Mouse (Mus musculus) liver, adult 2 months (tissue): Measurements from ENCODE around the gene Rbm7. TPM values are rescaled to one million over a fixed set of nuclear protein-coding genes. Genes with fewer than 3 reads are reported as not detected.

Source experiments
- DNase-seq: peaks from one replicate; pipeline ENCODE4 v3.0.0-alpha.2; 2011; ENCODE audit warnings: low read depth, low spot score; ENCODE audit errors: extremely low read depth
- H3K27ac ChIP-seq: fragments of 200-500 bp; replicated peaks from 2 replicates; pipeline ENCODE4 v1.5.1; 2012; ENCODE audit warnings: low read depth, mild to moderate bottlenecking, control low read depth, inconsistent platforms, low read length; ENCODE audit not compliant: insufficient read depth
- H3K27me3 ChIP-seq: fragments of 200-500 bp; 2 replicates; pipeline ENCODE4 v1.6.1; 2012; ENCODE audit warnings: mild to moderate bottlenecking, moderate library complexity, low read length, inconsistent platforms; ENCODE audit not compliant: control insufficient read depth, insufficient read depth
- H3K36me3 ChIP-seq: fragments of 200-500 bp; 2 replicates; pipeline ENCODE4 v1.6.1; 2012; ENCODE audit warnings: low read length, inconsistent platforms; ENCODE audit not compliant: control insufficient read depth, insufficient read depth
- H3K4me1 ChIP-seq: fragments of 200-500 bp; 2 replicates; pipeline ENCODE4 v1.6.1; 2011; ENCODE audit warnings: low read length; ENCODE audit not compliant: control insufficient read depth, insufficient read depth
- H3K4me3 ChIP-seq: fragments of 200-500 bp; 2 replicates; pipeline ENCODE4 v1.5.1; 2011; ENCODE audit warnings: low read depth, mild to moderate bottlenecking, control low read depth, low read length, moderate library complexity; ENCODE audit not compliant: insufficient read depth
- H3K79me2 ChIP-seq: fragments of 200-500 bp; 2 replicates; pipeline ENCODE4 v1.6.1; 2012; ENCODE audit warnings: inconsistent platforms, mild to moderate bottlenecking, low read length, moderate library complexity; ENCODE audit not compliant: control insufficient read depth, insufficient read depth
- H3K9ac ChIP-seq: fragments of 200-500 bp; 2 replicates; pipeline ENCODE4 v1.6.1; 2012; ENCODE audit warnings: low read depth, mild to moderate bottlenecking, control low read depth, inconsistent platforms, low read length
- CTCF ChIP-seq: fragments of 200-500 bp; IDR thresholded peaks from 2 replicates; pipeline ENCODE4 v1.5.1; 2011; ENCODE audit warnings: low read depth, low read length, control low read depth
- POLR2A ChIP-seq: fragments of 200-500 bp; IDR thresholded peaks from 2 replicates; pipeline ENCODE4 v1.6.1; 2011; ENCODE audit warnings: low read length, control low read depth; ENCODE audit not compliant: insufficient read depth; ENCODE audit errors: extremely low read depth
- WGBS: fragments of 180-500 bp; shearing (Covaris S2); methylation state at CpG from one replicate; pipeline ENCODE4 v1.1.7; 2018; 5-methylcytosine and 5-hydroxymethylcytosine counted together
- polyA plus RNA-seq: library from polyadenylated mRNA; depleted of rRNA; stranded (reverse); fragments of >200 nt; gene quantifications from 2 replicates; pipeline ENCODE4 v1.2.3, GENCODE M21; 2012
- total RNA-seq: library from RNA; depleted of rRNA; stranded (reverse); fragments of >200 nt; gene quantifications from 2 replicates; pipeline ENCODE4 v1.2.3, GENCODE M21; 2014

The Rbm7 gene
- total and polyA plus RNA-seq, 2 experiments = 17.9 to 57.7 TPM

DNA sequence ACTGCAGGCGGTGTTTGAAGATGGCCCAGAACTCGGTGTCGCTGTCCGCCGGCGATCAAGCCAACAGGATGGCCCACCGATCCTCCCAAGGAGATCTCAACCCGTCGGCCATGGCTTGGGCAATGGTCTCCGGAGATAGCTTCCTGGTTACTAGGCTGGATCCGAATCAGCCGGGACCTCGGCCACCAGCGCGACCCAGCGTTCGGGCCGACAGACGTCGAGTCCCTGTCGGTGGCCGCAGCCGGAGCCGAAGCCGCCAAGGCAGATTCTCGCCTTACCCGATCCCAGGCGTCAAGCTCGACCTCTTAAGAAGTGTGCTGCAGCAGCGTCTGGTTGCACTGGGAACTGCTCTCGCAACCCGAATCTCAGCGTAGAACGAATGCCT lies 441 bp upstream of the Rbm7 start:
- TF ChIP-seq POLR2A (no peak), CTCF (no peak)
- Histone ChIP-seq H3K27ac (peak overlapping the region; percentile 80), H3K79me2 (no peaks in the 10 kb centered on the region; the same call in 1 of the 2 replicates), H3K27me3 (no peaks in the 10 kb centered on the region), H3K4me3 (peak overlapping the region; percentile 85), H3K4me1 (peaks cover 3% of the 10 kb centered on the region; the same call in 1 of the 2 replicates), H3K36me3 (peaks cover 24% of the 10 kb centered on the region), H3K9ac (peak overlapping the region; percentile 84)
- 6% methylated on average over 34 of the region's 34 CpGs for WGBS
- DNase-seq = no peak

DNA sequence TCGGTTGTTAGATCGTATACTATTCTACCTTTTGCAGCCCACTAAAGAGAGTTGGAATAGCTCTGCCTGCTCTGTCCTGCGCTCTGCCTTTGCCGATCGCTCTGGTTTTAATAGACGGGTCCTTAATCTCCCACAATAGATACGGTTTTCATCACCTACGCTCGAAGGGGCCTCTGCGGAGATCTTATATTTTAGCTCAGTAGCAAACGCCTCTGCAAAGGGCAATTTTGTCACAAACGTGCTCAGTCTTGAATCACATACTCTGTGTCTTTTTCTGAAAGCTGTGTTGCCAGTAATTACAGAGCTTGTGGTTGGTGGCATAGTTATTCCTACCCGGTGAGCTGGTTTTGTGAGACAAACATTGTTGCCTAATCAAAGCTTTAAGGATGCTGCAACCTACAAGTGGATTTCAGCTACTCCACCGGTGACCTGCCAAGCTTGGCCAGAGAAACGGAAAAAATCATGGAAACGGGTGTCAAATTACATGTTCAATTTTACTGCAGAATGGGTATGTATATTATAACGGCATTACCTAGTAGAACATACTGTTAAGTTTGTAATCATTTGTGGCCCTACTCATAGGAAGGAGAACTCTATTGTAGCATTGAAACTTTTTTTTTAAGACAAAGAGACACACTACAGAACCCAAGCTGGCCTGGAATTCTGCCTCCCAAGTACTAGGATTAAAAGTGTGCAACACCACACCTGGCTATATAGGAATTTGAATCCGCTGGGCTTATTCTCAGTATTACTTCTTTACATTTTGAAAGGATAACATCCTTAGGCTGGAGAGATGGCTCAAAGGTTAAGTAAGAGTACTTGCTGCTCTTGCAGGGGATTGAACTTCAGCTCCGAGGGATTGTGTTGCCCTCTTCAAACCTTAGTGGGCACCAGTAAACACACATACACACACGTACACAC lies 13.6 kb downstream of the Rbm7 start:
- Histone ChIP-seq H3K9ac (peak overlapping the region; percentile 63), H3K27me3 (no peaks in the 10 kb centered on the region), H3K36me3 (peaks cover 7% of the 10 kb centered on the region; the same call in 1 of the 2 replicates), H3K4me1 (peaks cover 8% of the 10 kb centered on the region), H3K27ac (peak overlapping the region; percentile 57; the same call in 1 of the 2 replicates), H3K79me2 (peaks cover 4% of the 10 kb centered on the region; the same call in 1 of the 2 replicates), H3K4me3 (peak overlapping the region; percentile 50)
- WGBS = 40% methylated on average over 20 of the region's 20 CpGs
- TF ChIP-seq CTCF (no peak), POLR2A (no peak)
- peak; percentile 35 for DNase-seq

DNA sequence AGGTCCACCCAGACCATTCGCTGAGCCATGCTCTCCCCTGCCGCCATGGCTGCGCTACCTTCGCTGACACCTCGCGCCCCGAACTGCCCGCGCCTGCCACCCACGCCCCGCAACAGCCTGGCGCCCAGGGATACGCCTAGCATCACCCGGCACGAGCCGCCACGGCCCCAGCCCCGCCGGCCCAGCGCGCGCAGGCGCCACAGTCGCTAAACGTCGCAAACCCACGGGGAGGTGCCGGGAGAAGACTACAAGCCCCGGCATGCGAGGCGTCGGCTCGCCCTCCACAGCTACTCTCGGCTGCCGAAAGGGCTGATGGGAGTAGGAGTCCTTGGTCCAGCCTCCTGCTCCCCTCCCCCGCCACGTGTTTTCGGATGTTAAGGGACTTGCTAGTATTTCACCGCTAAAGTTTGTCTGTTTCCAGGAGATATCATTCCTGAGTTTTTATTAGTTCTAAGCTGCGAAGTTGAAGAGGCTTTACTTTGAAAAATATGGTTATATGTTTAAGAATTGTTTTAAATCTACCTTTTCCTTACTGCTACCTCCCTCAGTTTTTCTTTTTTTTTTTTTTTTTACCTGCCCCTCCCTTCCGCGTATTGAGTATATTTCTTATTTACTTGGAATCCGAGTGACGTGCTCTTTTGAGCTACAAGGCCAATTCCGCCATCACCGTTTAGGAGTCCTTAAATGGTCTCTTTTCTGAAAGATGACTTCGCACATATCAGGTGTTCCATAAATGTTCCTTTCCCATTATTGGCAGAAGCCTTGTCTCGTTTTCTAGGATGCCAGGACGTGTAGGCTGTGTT lies 14.5 kb downstream of the Rbm7 start, which contains the start of gene Rexo2:
Gene Rexo2 (minus strand): TSS at position 213 of the 803 bp plus-strand sequence.
- TF ChIP-seq POLR2A (0 out of 2 replicates have a peak, but pooled peaks have one; percentile 28), CTCF (no peak)
- 1% methylated on average over 49 of the region's 49 CpGs for WGBS
- peaks cover 4% of the 10 kb centered on the region; the same call in 1 of the 2 replicates for H3K79me2 ChIP-seq
- no peaks in the 10 kb centered on the region for H3K27me3 ChIP-seq
- peaks cover 6% of the 10 kb centered on the region; the same call in 1 of the 2 replicates for H3K36me3 ChIP-seq
- peak within 1 kb of the TSS; percentile 91 for H3K9ac ChIP-seq
- H3K4me1 ChIP-seq = peaks cover 8% of the 10 kb centered on the region
- peak within 1 kb of the TSS; percentile 57 for H3K27ac ChIP-seq
- H3K4me3 ChIP-seq = peak within 1 kb of the TSS; percentile 92
- DNase-seq = peak; percentile 86

DNA sequence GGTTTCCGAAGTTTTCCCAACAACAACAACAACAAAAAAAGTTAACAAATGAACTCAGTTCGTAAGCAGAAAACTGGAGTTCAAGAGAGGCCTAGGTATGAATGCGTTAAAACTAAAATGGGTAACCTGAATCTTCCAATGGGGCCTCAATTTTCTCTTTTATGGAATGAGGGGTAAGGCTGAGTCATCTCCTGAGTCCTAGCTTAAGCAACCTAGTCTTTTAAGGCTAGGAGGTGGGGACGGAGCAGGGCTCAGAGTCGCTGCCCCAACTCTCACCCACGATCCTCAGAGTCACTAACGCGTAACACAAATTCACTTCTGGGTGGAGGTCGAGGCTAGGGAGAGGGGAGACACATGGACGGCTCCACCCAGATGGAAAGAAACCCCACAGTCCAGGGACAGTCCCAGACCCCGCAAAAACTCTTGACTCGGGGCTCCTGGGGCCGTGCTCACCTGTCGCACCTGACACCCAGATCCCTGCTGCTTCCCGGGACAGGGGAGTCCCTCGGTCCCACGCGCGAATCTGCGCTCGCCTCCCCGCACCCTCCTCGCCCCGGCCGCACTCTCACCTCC lies 15.2 kb downstream of the Rbm7 start:
- Histone ChIP-seq H3K36me3 (peaks cover 8% of the 10 kb centered on the region), H3K9ac (peak overlapping the region; percentile 91), H3K4me3 (peak overlapping the region; percentile 92), H3K79me2 (peaks cover 4% of the 10 kb centered on the region; the same call in 1 of the 2 replicates), H3K27me3 (no peaks in the 10 kb centered on the region), H3K4me1 (peaks cover 8% of the 10 kb centered on the region), H3K27ac (peak overlapping the region; percentile 55)
- 6% methylated on average over 25 of the region's 25 CpGs for WGBS
- no peak for TF ChIP-seq POLR2A
- no peak for TF ChIP-seq CTCF
- DNase-seq = peak; percentile 15

DNA sequence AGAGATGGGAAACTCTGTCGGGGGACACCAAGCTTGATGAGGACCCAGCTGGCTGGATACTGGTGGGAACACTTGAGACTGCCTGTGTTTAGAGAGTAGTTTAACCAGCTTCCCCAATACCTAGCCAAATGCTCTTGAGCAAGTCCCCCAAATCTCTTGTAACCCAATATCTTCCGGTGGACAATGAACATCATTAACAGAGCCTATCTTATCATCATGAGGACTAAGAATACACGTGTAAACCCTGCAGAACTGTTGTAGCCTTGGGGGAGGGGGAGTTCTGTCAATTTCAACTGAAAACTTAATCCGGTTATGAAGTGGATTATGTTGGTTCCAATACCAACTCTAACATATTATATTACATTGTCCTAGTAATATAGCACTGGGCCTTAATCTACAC lies 16.3 kb downstream of the Rbm7 start:
- Histone ChIP-seq H3K4me1 (peaks cover 8% of the 10 kb centered on the region), H3K79me2 (peaks cover 4% of the 10 kb centered on the region; the same call in 1 of the 2 replicates), H3K9ac (no peak overlapping the region), H3K4me3 (no peak overlapping the region), H3K36me3 (peaks cover 18% of the 10 kb centered on the region), H3K27ac (no peak overlapping the region), H3K27me3 (no peaks in the 10 kb centered on the region)
- DNase-seq = no peak
- TF ChIP-seq CTCF (no peak), POLR2A (no peak)
- 94% methylated on average over 4 of the region's 4 CpGs for WGBS
